Mouse (Mus musculus) MEL (cell line): Measurements from ENCODE around the gene Phf1. TPM values are rescaled to one million over a fixed set of nuclear protein-coding genes. Genes with fewer than 3 reads are reported as not detected.

ENCODE experiments used
- DNase-seq: peaks from one replicate; pipeline ENCODE4 v3.0.0; 2011; ENCODE audit warnings: low read depth, low spot score
- H3K27ac ChIP-seq: 2 replicates; pipeline ENCODE4 v1.5.1; 2012; ENCODE audit warnings: low read depth, mild to moderate bottlenecking, control low read depth, low read length, moderate library complexity; ENCODE audit not compliant: control insufficient read depth
- H3K27me3 ChIP-seq, 2 experiments: fragments of 150-350 bp in 1 of 2; sonication (generic) in 1 of 2; 2 replicates each; pipeline ENCODE4 v1.6.1; 2012; ENCODE audit warnings: low read length in 2 of 2, mild to moderate bottlenecking in 2 of 2, improper control_type of control experiment in 1 of 2, moderate library complexity in 1 of 2; ENCODE audit not compliant: insufficient read depth in 2 of 2, control insufficient read depth in 1 of 2
- H3K36me3 ChIP-seq, 2 experiments: 2 replicates each; pipeline ENCODE4 v1.6.1; 2012 to 2014; ENCODE audit warnings: low read length in 2 of 2, improper control_type of control experiment in 1 of 2, inconsistent platforms in 1 of 2, mild to moderate bottlenecking in 1 of 2; ENCODE audit not compliant: insufficient read depth in 2 of 2, control insufficient read depth in 1 of 2
- H3K4me1 ChIP-seq, 2 experiments: fragments of 150-350 bp in 1 of 2; sonication (generic) in 1 of 2; 2 replicates each; pipeline ENCODE4 v1.6.1; 2012; ENCODE audit warnings: low read length in 2 of 2, improper control_type of control experiment in 1 of 2, mild to moderate bottlenecking in 1 of 2; ENCODE audit not compliant: insufficient read depth in 2 of 2, control insufficient read depth in 1 of 2
- H3K4me3 ChIP-seq, 2 experiments: fragments of 150-350 bp in 1 of 2; sonication (generic) in 1 of 2; 2 replicates each; pipeline ENCODE4 v1.5.1; 2012; ENCODE audit warnings: low read depth in 2 of 2, low read length in 2 of 2, mild to moderate bottlenecking in 2 of 2, moderate library complexity in 2 of 2, control low read depth in 1 of 2, improper control_type of control experiment in 1 of 2; ENCODE audit not compliant: control insufficient read depth in 1 of 2, insufficient read depth in 1 of 2
- H3K79me2 ChIP-seq: 2 replicates; pipeline ENCODE4 v1.6.1; 2012; ENCODE audit warnings: mild to moderate bottlenecking, low read length, moderate library complexity; ENCODE audit not compliant: control insufficient read depth, poor library complexity, insufficient read depth
- H3K9ac ChIP-seq: 2 replicates; pipeline ENCODE4 v1.6.1; 2012; ENCODE audit warnings: low read depth, mild to moderate bottlenecking, control low read depth, low read length, moderate library complexity; ENCODE audit not compliant: control insufficient read depth, poor library complexity, severe bottlenecking
- H3K9me3 ChIP-seq: fragments of 150-350 bp; sonication (generic); replicated peaks from 2 replicates; pipeline ENCODE4 v1.6.1; 2012; ENCODE audit warnings: mild to moderate bottlenecking, low read length, improper control_type of control experiment, moderate library complexity; ENCODE audit not compliant: insufficient read depth
- CHD1 ChIP-seq: IDR thresholded peaks from 2 replicates; pipeline ENCODE4 v1.6.1; 2012; ENCODE audit warnings: low read depth, mild to moderate bottlenecking, inconsistent platforms, low read length, improper control_type of control experiment
- E2F4 ChIP-seq: IDR thresholded peaks from 2 replicates; pipeline ENCODE4 v1.6.1; 2011; ENCODE audit warnings: low read depth, low read length, improper control_type of control experiment, borderline replicate concordance
- ELF1 ChIP-seq: IDR thresholded peaks from 2 replicates; pipeline ENCODE4 v1.6.1; 2014; ENCODE audit warnings: low read depth, mild to moderate bottlenecking, inconsistent platforms, low read length, improper control_type of control experiment, moderate library complexity
- GABPA ChIP-seq: IDR thresholded peaks from 2 replicates; pipeline ENCODE4 v1.6.1; 2012; ENCODE audit warnings: low read depth, mild to moderate bottlenecking, inconsistent platforms, low read length, improper control_type of control experiment, moderate library complexity
- HCFC1 ChIP-seq: IDR thresholded peaks from 2 replicates; pipeline ENCODE4 v1.6.1; 2012; ENCODE audit warnings: low read depth, mild to moderate bottlenecking, inconsistent platforms, low read length, improper control_type of control experiment, moderate library complexity
- KAT2A ChIP-seq: conservative IDR thresholded peaks from 2 replicates; pipeline ENCODE4 v1.6.1; 2012; ENCODE audit warnings: low read depth, low read length, improper control_type of control experiment, inconsistent platforms
- MAZ ChIP-seq: IDR thresholded peaks from 2 replicates; pipeline ENCODE4 v1.6.1; 2012; ENCODE audit warnings: low read depth, mild to moderate bottlenecking, inconsistent platforms, low read length, improper control_type of control experiment
- MEF2A ChIP-seq: IDR thresholded peaks from 2 replicates; pipeline ENCODE4 v1.6.1; 2014; ENCODE audit warnings: low read depth, mild to moderate bottlenecking, inconsistent platforms, low read length, improper control_type of control experiment; ENCODE audit not compliant: poor library complexity, insufficient replicate concordance, severe bottlenecking; ENCODE audit errors: extremely low read depth
- MXI1 ChIP-seq: IDR thresholded peaks from 2 replicates; pipeline ENCODE4 v1.6.1; 2011; ENCODE audit warnings: mild to moderate bottlenecking, low read depth, low read length, improper control_type of control experiment
- MYC ChIP-seq: IDR thresholded peaks from 2 replicates; pipeline ENCODE4 v1.6.1; 2011; ENCODE audit warnings: low read depth, mild to moderate bottlenecking, low read length, improper control_type of control experiment, moderate library complexity
- POLR2A ChIP-seq, 2 experiments: IDR thresholded peaks; 2 replicates each; pipeline ENCODE4 v1.6.1; 2011 to 2012; ENCODE audit warnings: low read length in 2 of 2, mild to moderate bottlenecking in 2 of 2, control low read depth in 1 of 2, improper control_type of control experiment in 1 of 2, low read depth in 1 of 2, moderate library complexity in 1 of 2; ENCODE audit not compliant: control insufficient read depth in 1 of 2, insufficient read depth in 1 of 2, poor library complexity in 1 of 2
- POLR2AphosphoS2 ChIP-seq: IDR thresholded peaks from 2 replicates; pipeline ENCODE4 v1.6.1; 2011; ENCODE audit warnings: low read length, improper control_type of control experiment
- POLR2AphosphoS5 ChIP-seq: IDR thresholded peaks from 2 replicates; pipeline ENCODE4 v1.6.1; 2012; ENCODE audit warnings: low read depth, borderline replicate concordance, mild to moderate bottlenecking, inconsistent platforms, low read length, moderate library complexity, mixed read lengths
- SMC3 ChIP-seq: IDR thresholded peaks from 2 replicates; pipeline ENCODE4 v1.6.1; 2011; ENCODE audit warnings: low read depth, low read length, improper control_type of control experiment
- TAL1 ChIP-seq: IDR thresholded peaks from 2 replicates; pipeline ENCODE4 v1.6.1; 2012; ENCODE audit warnings: mild to moderate bottlenecking, inconsistent platforms, low read length, moderate library complexity, mixed read lengths
- TBP ChIP-seq: IDR thresholded peaks from 2 replicates; pipeline ENCODE4 v1.8.0; 2011; ENCODE audit warnings: low read depth, low read length, improper control_type of control experiment
- ZC3H11A ChIP-seq: IDR thresholded peaks from 2 replicates; pipeline ENCODE4 v1.6.1; 2012; ENCODE audit warnings: low read depth, mild to moderate bottlenecking, inconsistent platforms, low read length, improper control_type of control experiment
- ZMIZ1 ChIP-seq: IDR thresholded peaks from 2 replicates; pipeline ENCODE4 v1.6.1; 2012; ENCODE audit warnings: low read depth, mild to moderate bottlenecking, inconsistent platforms, low read length, improper control_type of control experiment, moderate library complexity
- ZNF384 ChIP-seq: IDR thresholded peaks from 2 replicates; pipeline ENCODE4 v1.6.1; 2012; ENCODE audit warnings: low read depth, mild to moderate bottlenecking, inconsistent platforms, low read length, improper control_type of control experiment
- polyA plus RNA-seq, 2 experiments: library from polyadenylated mRNA; stranded (reverse) in 1 of 2; unstranded in 1 of 2; fragments of >175 nt in 1 of 2; fragments of >200 nt in 1 of 2; gene quantifications; 2 replicates each; pipeline versions ENCODE4 v1.2.1 to v1.2.4; 2012; ENCODE audit warnings: low replicate concordance in 2 of 2, low read depth in 1 of 2; ENCODE audit not compliant: insufficient read length in 2 of 2, insufficient read depth in 1 of 2, missing spikeins in 1 of 2
- total RNA-seq: library from RNA; depleted of rRNA; stranded (reverse); fragments of 300-350 nt; gene quantifications from 2 replicates; pipeline ENCODE4 v1.2.3, GENCODE M21; 2012

The Phf1 gene
- total and polyA plus RNA-seq, 3 experiments, result 2.9 to 9.5 TPM; not detected in 1

GRCm38 (mm10) chr17:26966993-26967392 lies 34.1 kb downstream of the Phf1 start:
- peaks cover 0 to 4% of the 10 kb centered on the region in 2 experiments; a peak in 2 of 4 replicates for H3K36me3 ChIP-seq
- no peak overlapping the region for H3K4me3 ChIP-seq

GRCm38 (mm10) chr17:26967477-26967876 lies 34.6 kb downstream of the Phf1 start:
- Histone ChIP-seq H3K27ac (no peak overlapping the region), H3K27me3 (no peaks in the 10 kb centered on the region), H3K4me3 (no peak overlapping the region), H3K4me1 (0 out of 4 replicates have a peak, but pooled peaks cover 0 to 3% of the 10 kb centered on the region in 2 experiments), H3K79me2 (peaks cover 2% of the 10 kb centered on the region), H3K36me3 (peaks cover 0 to 4% of the 10 kb centered on the region in 2 experiments; a peak in 2 of 4 replicates), H3K9me3 (no peaks in the 10 kb centered on the region), H3K9ac (no peak overlapping the region)
- DNase-seq, result no peak
- no peak for TF ChIP-seq MAZ
- TF ChIP-seq ZMIZ1, result no peak
- no peak for TF ChIP-seq ZC3H11A
- no peak for TF ChIP-seq GABPA
- TF ChIP-seq TBP, result no peak
- no peak for TF ChIP-seq CHD1
- TF ChIP-seq SMC3, result no peak
- no peak for TF ChIP-seq POLR2A (IDR thresholded peaks at IDR 0.05; ENCODE audit: control insufficient read depth in 1 of 2, insufficient read depth in 1 of 2, low read depth in 1 of 2, low read length in 2 of 2, poor library complexity in 1 of 2)
- TF ChIP-seq ELF1, result no peak
- TF ChIP-seq KAT2A, result no peak
- no peak for TF ChIP-seq POLR2AphosphoS5
- TF ChIP-seq ZNF384, result no peak
- no peak for TF ChIP-seq POLR2AphosphoS2
- TF ChIP-seq HCFC1, result no peak
- no peak for TF ChIP-seq E2F4
- no peak for TF ChIP-seq MXI1
- no peak for TF ChIP-seq TAL1

More at GRCm38 (mm10) chr17:26966993-26967392, 34.1 kb downstream of the Phf1 start:
- Histone ChIP-seq H3K4me1 (0 out of 4 replicates have a peak, but pooled peaks cover 0 to 3% of the 10 kb centered on the region in 2 experiments), H3K9me3 (no peaks in the 10 kb centered on the region), H3K9ac (no peak overlapping the region), H3K27ac (no peak overlapping the region), H3K27me3 (no peaks in the 10 kb centered on the region), H3K79me2 (no peaks in the 10 kb centered on the region)
- no peak for DNase-seq
- TF ChIP-seq MEF2A (no peak), MYC (no peak), POLR2AphosphoS2 (no peak)
